Mouse (Mus musculus): Measurements from ENCODE around the gene Zfp839. TPM values are rescaled to one million over a fixed set of nuclear protein-coding genes. Genes with fewer than 3 reads are reported as not detected.

Gene Zfp839
- total and polyA plus RNA-seq, 2 experiments = 4.0 to 4.8 TPM

- no peak overlapping the region for H3K9ac ChIP-seq (ENCODE audit: low read depth, low read length)
- 31% methylated on average over 2 of the region's 2 CpGs for WGBS
- H3K27ac ChIP-seq (replicated peaks; ENCODE audit: insufficient read depth, low read depth, low read length) = no peak overlapping the region
- peaks cover 12% of the 10 kb centered on the region for H3K4me1 ChIP-seq (ENCODE audit: control insufficient read depth, insufficient read depth, low read length)
- peak; percentile 70 for DNase-seq (ENCODE audit: extremely low read depth, low read depth, low spot score)
- peaks cover 12% of the 10 kb centered on the region for H3K36me3 ChIP-seq (ENCODE audit: control insufficient read depth, insufficient read depth, low read length)
- no peak overlapping the region for H3K4me3 ChIP-seq (ENCODE audit: insufficient read depth, low read depth, low read length)
- no peak for TF ChIP-seq POLR2A (IDR thresholded peaks at IDR 0.05; ENCODE audit: extremely low read depth, insufficient read depth, low read length)
- H3K79me2 ChIP-seq (ENCODE audit: control insufficient read depth, insufficient read depth, low read length) = no peaks in the 10 kb centered on the region
- H3K27me3 ChIP-seq (ENCODE audit: control insufficient read depth, insufficient read depth, low read length) = no peaks in the 10 kb centered on the region
Observed at GRCm38 (mm10) chr12:110875351-110875750, 25.3 kb downstream of the Zfp839 start.

GRCm38 (mm10) chr12:110882291-110882690 is 32.2 kb downstream of the Zfp839 start:
- DNase-seq (ENCODE audit: extremely low read depth, low read depth, low spot score) = no peak
- H3K36me3 ChIP-seq (ENCODE audit: control insufficient read depth, insufficient read depth, low read length) = peaks cover 9% of the 10 kb centered on the region
- H3K27ac ChIP-seq (replicated peaks; ENCODE audit: insufficient read depth, low read depth, low read length) = no peak overlapping the region
- TF ChIP-seq CTCF (IDR thresholded peaks at IDR 0.05; ENCODE audit: low read depth, low read length) (no peak), POLR2A (IDR thresholded peaks at IDR 0.05; ENCODE audit: extremely low read depth, insufficient read depth, low read length) (no peak)
- no peak overlapping the region for H3K4me3 ChIP-seq (ENCODE audit: insufficient read depth, low read depth, low read length)
- 95% methylated on average over 7 of the region's 7 CpGs for WGBS
- H3K4me1 ChIP-seq (ENCODE audit: control insufficient read depth, insufficient read depth, low read length) = no peaks in the 10 kb centered on the region
- H3K9ac ChIP-seq (ENCODE audit: low read depth, low read length) = no peak overlapping the region
- H3K27me3 ChIP-seq (ENCODE audit: control insufficient read depth, insufficient read depth, low read length) = no peaks in the 10 kb centered on the region
- H3K79me2 ChIP-seq (ENCODE audit: control insufficient read depth, insufficient read depth, low read length) = no peaks in the 10 kb centered on the region

GRCm38 (mm10) chr12:110885251-110885650 is 35.2 kb downstream of the Zfp839 start:
- H3K4me1 ChIP-seq (ENCODE audit: control insufficient read depth, insufficient read depth, low read length) = peaks cover 8% of the 10 kb centered on the region

DNA sequence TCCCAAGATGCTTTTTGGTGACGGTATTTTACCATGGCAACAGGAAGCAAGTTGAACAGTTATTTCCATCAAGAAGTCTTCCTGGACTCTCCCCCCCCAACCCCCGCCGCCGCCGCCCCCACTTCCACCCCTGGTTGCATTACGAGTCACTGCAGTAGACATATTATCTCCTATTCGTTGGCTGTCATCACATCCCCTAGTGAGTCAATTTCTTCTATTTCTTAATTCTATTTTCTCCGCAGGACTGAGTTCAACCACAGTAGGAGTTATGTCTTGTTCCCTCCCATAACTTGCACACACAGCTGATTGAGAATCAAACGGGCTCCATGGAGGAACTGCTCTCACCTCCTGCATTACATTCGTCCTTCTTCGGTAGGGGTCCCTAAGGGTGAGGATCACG is 38.1 kb downstream of the Zfp839 start:
- WGBS = 28% methylated on average over 12 of the region's 12 CpGs
- H3K4me1 ChIP-seq (ENCODE audit: control insufficient read depth, insufficient read depth, low read length) = peaks cover 11% of the 10 kb centered on the region
- peak overlapping the region; percentile 73; the same call in 1 of the 2 replicates for H3K4me3 ChIP-seq (ENCODE audit: insufficient read depth, low read depth, low read length)
- no peak for TF ChIP-seq CTCF (IDR thresholded peaks at IDR 0.05; ENCODE audit: low read depth, low read length)
- TF ChIP-seq POLR2A (IDR thresholded peaks at IDR 0.05; ENCODE audit: extremely low read depth, insufficient read depth, low read length) = no peak
- no peaks in the 10 kb centered on the region for H3K36me3 ChIP-seq (ENCODE audit: control insufficient read depth, insufficient read depth, low read length)
- no peak overlapping the region for H3K27ac ChIP-seq (replicated peaks; ENCODE audit: insufficient read depth, low read depth, low read length)
- H3K79me2 ChIP-seq (ENCODE audit: control insufficient read depth, insufficient read depth, low read length) = peaks cover 17% of the 10 kb centered on the region; the same call in 1 of the 2 replicates
- H3K27me3 ChIP-seq (ENCODE audit: control insufficient read depth, insufficient read depth, low read length) = no peaks in the 10 kb centered on the region
- DNase-seq (ENCODE audit: extremely low read depth, low read depth, low spot score) = no peak
- H3K9ac ChIP-seq (ENCODE audit: low read depth, low read length) = peak overlapping the region; percentile 77

More at GRCm38 (mm10) chr12:110885251-110885650, 35.2 kb downstream of the Zfp839 start:
- Histone ChIP-seq H3K9ac (ENCODE audit: low read depth, low read length) (no peak overlapping the region), H3K79me2 (ENCODE audit: control insufficient read depth, insufficient read depth, low read length) (peaks cover 6% of the 10 kb centered on the region; the same call in 1 of the 2 replicates), H3K36me3 (ENCODE audit: control insufficient read depth, insufficient read depth, low read length) (no peaks in the 10 kb centered on the region), H3K4me3 (ENCODE audit: insufficient read depth, low read depth, low read length) (no peak overlapping the region), H3K27ac (replicated peaks; ENCODE audit: insufficient read depth, low read depth, low read length) (no peak overlapping the region), H3K27me3 (ENCODE audit: control insufficient read depth, insufficient read depth, low read length) (no peaks in the 10 kb centered on the region)
- no peak for DNase-seq (ENCODE audit: extremely low read depth, low read depth, low spot score)
- TF ChIP-seq CTCF (IDR thresholded peaks at IDR 0.05; ENCODE audit: low read depth, low read length) = no peak
- no peak for TF ChIP-seq POLR2A (IDR thresholded peaks at IDR 0.05; ENCODE audit: extremely low read depth, insufficient read depth, low read length)
- WGBS = 98% methylated on average over 2 of the region's 2 CpGs

- Histone ChIP-seq H3K36me3 (ENCODE audit: control insufficient read depth, insufficient read depth, low read length) (no peaks in the 10 kb centered on the region), H3K4me3 (ENCODE audit: insufficient read depth, low read depth, low read length) (peak overlapping the region; percentile 73), H3K27me3 (ENCODE audit: control insufficient read depth, insufficient read depth, low read length) (no peaks in the 10 kb centered on the region), H3K79me2 (ENCODE audit: control insufficient read depth, insufficient read depth, low read length) (peaks cover 20% of the 10 kb centered on the region; the same call in 1 of the 2 replicates), H3K27ac (replicated peaks; ENCODE audit: insufficient read depth, low read depth, low read length) (no peak overlapping the region), H3K9ac (ENCODE audit: low read depth, low read length) (peak overlapping the region; percentile 77), H3K4me1 (ENCODE audit: control insufficient read depth, insufficient read depth, low read length) (peaks cover 11% of the 10 kb centered on the region)
- under 1% methylated on average over 25 of the region's 25 CpGs for WGBS
- DNase-seq (ENCODE audit: extremely low read depth, low read depth, low spot score) = no peak
- 0 out of 2 replicates have a peak, but pooled peaks have one; percentile 3 for TF ChIP-seq POLR2A (IDR thresholded peaks at IDR 0.05; ENCODE audit: extremely low read depth, insufficient read depth, low read length)
- no peak for TF ChIP-seq CTCF (IDR thresholded peaks at IDR 0.05; ENCODE audit: low read depth, low read length)
Observed at GRCm38 (mm10) chr12:110888606-110889005, 38.6 kb downstream of the Zfp839 start.
